Mouse (Mus musculus): ENCODE results near the gene Clcnkb.

DNA sequence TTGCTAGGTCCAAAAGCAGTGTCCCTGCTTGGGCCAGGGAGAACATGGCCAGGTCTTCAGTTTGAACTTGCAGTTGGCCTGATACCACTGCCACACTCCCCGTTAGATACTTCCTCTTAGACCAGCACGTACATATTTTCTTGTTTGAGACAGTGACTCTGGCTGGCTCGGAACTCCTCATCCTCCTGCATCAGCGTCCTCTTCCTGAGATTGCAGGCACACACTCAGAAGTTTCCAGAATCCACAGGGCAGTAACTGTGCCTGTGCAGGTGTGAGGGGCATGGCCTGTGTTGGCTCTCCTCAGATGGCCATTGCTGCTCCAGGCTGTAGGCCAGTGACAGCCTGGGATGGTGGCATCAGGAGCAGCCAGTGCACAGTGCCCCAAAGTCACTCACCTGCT lies 44.7 kb upstream of the Clcnkb start:
- TF ChIP-seq CTCF (IDR thresholded peaks at IDR 0.05; ENCODE audit: low read depth) (no peak), EP300 (optimal IDR thresholded peaks at IDR 0.05) (no peak)

Measured in stomach, postnatal 0 days (tissue).